Mouse (Mus musculus) erythroid progenitor cell, adult 5-6 weeks (primary cell): ENCODE data around the gene Sarnp. TPM values are rescaled to one million over a fixed set of nuclear protein-coding genes. Genes with fewer than 3 reads are reported as not detected.

Experiments used
- ATAC-seq: replicated peaks from 2 replicates; pipeline ENCODE4 v1.8.0; 2016; ENCODE audit warnings: moderate number of reproducible peaks, mild to moderate bottlenecking, moderate TSS enrichment, inconsistent platforms; ENCODE audit not compliant: poor library complexity, low FRiP score, severe bottlenecking
- total RNA-seq, 2 experiments: library from RNA; stranded (forward) in 1 of 2; stranded (reverse) in 1 of 2; fragments of 150-400 nt in 1 of 2; fragments of 186-747, 209-891 nt in 1 of 2; gene quantifications; 2 replicates each; pipeline versions ENCODE4 v1.2.3 to v1.2.4; 2015 to 2017; ENCODE audit warnings: low replicate concordance in 2 of 2

Gene Sarnp
- total RNA-seq, 2 experiments from 2014 or later, result 151 to 162 TPM

GRCm38 (mm10) chr10:128888941-128889827 lies 72.1 kb downstream of the Sarnp start:
- no peak for ATAC-seq

GRCm38 (mm10) chr10:128889846-128890245 lies 72.7 kb downstream of the Sarnp start:
- ATAC-seq, result no peak

- ATAC-seq, result no peak
These were observed 73.5 kb downstream of the Sarnp start for GRCm38 (mm10) chr10:128890383-128891295.

- ATAC-seq, result no peak
These were observed 74.4 kb downstream of the Sarnp start, which contains the start of gene Gdf11 for GRCm38 (mm10) chr10:128891296-128892094. TSS of gene Gdf11 (minus strand) at chr10:128891718.

- ATAC-seq, result no peak
These were observed 75.1 kb downstream of the Sarnp start for GRCm38 (mm10) chr10:128892246-128892645.

GRCm38 (mm10) chr10:128895437-128895836 lies 78.3 kb downstream of the Sarnp start:
- peak; percentile 59; the same call in 1 of the 2 replicates for ATAC-seq

GRCm38 (mm10) chr10:128895952-128896693 lies 79.0 kb downstream of the Sarnp start:
- ATAC-seq, result no peak

GRCm38 (mm10) chr10:128896807-128897206 lies 79.7 kb downstream of the Sarnp start:
- no peak for ATAC-seq

- no peak for ATAC-seq
These were observed 80.4 kb downstream of the Sarnp start for GRCm38 (mm10) chr10:128897501-128897900.

- ATAC-seq, result no peak
These were observed 82.8 kb downstream of the Sarnp start for GRCm38 (mm10) chr10:128899759-128900490.

GRCm38 (mm10) chr10:128900698-128901097 lies 83.6 kb downstream of the Sarnp start, which contains the start of gene Cd63:
TSS of gene Cd63 (plus strand) at chr10:128900989.
- no peak for ATAC-seq

- no peak for ATAC-seq
These were observed 84.3 kb downstream of the Sarnp start for GRCm38 (mm10) chr10:128901409-128901808.

GRCm38 (mm10) chr10:128902409-128902988 lies 85.4 kb downstream of the Sarnp start:
- no peak for ATAC-seq

- ATAC-seq, result no peak
These were observed 87.7 kb downstream of the Sarnp start for GRCm38 (mm10) chr10:128904812-128905211.

- ATAC-seq, result no peak
These were observed 91.8 kb downstream of the Sarnp start for GRCm38 (mm10) chr10:128908778-128909448.

- ATAC-seq, result no peak
These were observed 92.5 kb downstream of the Sarnp start for GRCm38 (mm10) chr10:128909567-128910028.
